Mouse (Mus musculus) embryo, embryonic 10.5 days (tissue): ENCODE results near the gene Cdkl4.

Experiments used
- DNase-seq: peaks from one replicate; pipeline ENCODE4 v3.0.0-alpha.2; 2015; ENCODE audit warnings: low spot score

Cdkl4 gene

DNA sequence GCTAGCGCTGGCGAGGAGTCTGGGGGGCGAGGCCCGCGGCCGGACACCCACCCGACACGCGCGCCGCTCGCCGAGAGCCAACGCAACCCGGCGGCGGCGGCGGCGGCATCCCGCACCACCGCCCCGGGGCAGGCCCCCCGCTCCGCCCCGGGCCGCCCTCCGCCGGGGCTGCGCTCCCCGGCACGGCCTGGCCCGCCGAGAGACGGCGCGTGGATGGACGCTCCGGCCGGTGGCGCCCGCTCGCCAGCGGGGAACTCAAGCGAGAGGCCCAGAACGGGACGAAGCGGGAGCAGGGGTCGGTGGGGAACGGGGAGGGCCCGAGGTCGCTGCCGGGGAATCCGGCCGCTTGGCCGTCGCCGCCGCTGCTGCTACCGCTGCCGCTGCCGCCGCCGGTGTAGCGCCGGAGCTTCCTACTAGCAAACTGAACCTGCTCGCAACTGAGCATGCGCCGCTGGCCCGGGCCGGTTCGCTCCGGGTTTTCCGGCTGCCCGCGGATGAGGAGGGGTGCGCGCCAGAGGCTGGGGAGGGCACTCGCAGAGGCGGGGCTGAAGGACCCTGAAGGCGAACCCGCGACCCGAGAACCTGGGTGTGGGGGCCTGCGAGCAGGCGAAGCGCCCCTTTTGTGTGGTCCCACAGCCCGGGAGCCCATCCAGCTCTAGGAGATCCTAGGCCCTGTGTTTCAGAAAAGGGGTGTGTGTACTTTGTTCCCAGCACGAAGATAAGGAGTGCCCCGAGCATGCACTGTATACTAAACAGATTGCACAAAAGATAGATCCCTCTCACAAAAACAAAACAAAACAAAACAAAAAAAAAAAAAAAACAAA, 97.4 kb downstream of the Cdkl4 start, which contains the start of gene Sos1:
Gene Sos1 (minus strand): TSS at position 423 of the 824 bp plus-strand sequence.
- peak; percentile 96 for DNase-seq

GRCm38 (mm10) chr17:80479295-80480030, 98.2 kb downstream of the Cdkl4 start:
- peak; percentile 65 for DNase-seq

- no peak for DNase-seq
Measured at GRCm38 (mm10) chr17:80477679-80478078, 99.9 kb downstream of the Cdkl4 start.

- no peak for DNase-seq
Measured at GRCm38 (mm10) chr17:80476496-80476895, 101.1 kb downstream of the Cdkl4 start.
